Mouse (Mus musculus) CH12.LX (cell line): ENCODE data around the gene 1700037H04Rik.

Source experiments
- CHD1 ChIP-seq: IDR thresholded peaks from 2 replicates; pipeline ENCODE4 v1.6.1; 2012; ENCODE audit warnings: low read depth, low read length, improper control_type of control experiment, inconsistent platforms
- CHD2 ChIP-seq: IDR thresholded peaks from 2 replicates; pipeline ENCODE4 v1.6.1; 2011; ENCODE audit warnings: low read length, improper control_type of control experiment
- CTCF ChIP-seq, 2 experiments: IDR thresholded peaks in 1 of 2; conservative IDR thresholded peaks in 1 of 2; 2 replicates each; pipeline ENCODE4 v1.5.1; 2011 to 2012; ENCODE audit warnings: low read depth in 2 of 2, low read length in 2 of 2, improper control_type of control experiment in 1 of 2, inconsistent platforms in 1 of 2, mild to moderate bottlenecking in 1 of 2, moderate library complexity in 1 of 2
- MAFK ChIP-seq: IDR thresholded peaks from 2 replicates; pipeline ENCODE4 v1.6.1; 2011; ENCODE audit warnings: low read length, improper control_type of control experiment; ENCODE audit not compliant: insufficient replicate concordance
- POLR2A ChIP-seq: IDR thresholded peaks from 2 replicates; pipeline ENCODE4 v1.6.1; 2011; ENCODE audit warnings: low read depth, mild to moderate bottlenecking, improper control_type of control experiment, low read length
- TBP ChIP-seq: conservative IDR thresholded peaks from 2 replicates; pipeline ENCODE4 v1.6.1; 2011; ENCODE audit warnings: low read depth, low read length, improper control_type of control experiment
- TCF12 ChIP-seq: IDR thresholded peaks from 2 replicates; pipeline ENCODE4 v1.6.1; 2014; ENCODE audit warnings: low read depth, mild to moderate bottlenecking, inconsistent platforms, low read length, improper control_type of control experiment
- UBTF ChIP-seq: IDR thresholded peaks from 2 replicates; pipeline ENCODE4 v1.6.1; 2012; ENCODE audit warnings: low read depth, mild to moderate bottlenecking, inconsistent platforms, low read length, improper control_type of control experiment, moderate library complexity
- USF1 ChIP-seq: IDR thresholded peaks from 2 replicates; pipeline ENCODE4 v1.6.1; 2014; ENCODE audit warnings: low read depth, mild to moderate bottlenecking, inconsistent platforms, low read length, improper control_type of control experiment
- ZC3H11A ChIP-seq: IDR thresholded peaks from 2 replicates; pipeline ENCODE4 v1.6.1; 2012; ENCODE audit warnings: low read depth, mild to moderate bottlenecking, inconsistent platforms, low read length, improper control_type of control experiment
- ZKSCAN1 ChIP-seq: IDR thresholded peaks from 2 replicates; pipeline ENCODE4 v1.6.1; 2012; ENCODE audit warnings: low read depth, inconsistent platforms, low read length, improper control_type of control experiment, borderline replicate concordance
- ZNF384 ChIP-seq: IDR thresholded peaks from 2 replicates; pipeline ENCODE4 v1.6.1; 2012; ENCODE audit warnings: low read depth, low read length, improper control_type of control experiment, inconsistent platforms

DNA sequence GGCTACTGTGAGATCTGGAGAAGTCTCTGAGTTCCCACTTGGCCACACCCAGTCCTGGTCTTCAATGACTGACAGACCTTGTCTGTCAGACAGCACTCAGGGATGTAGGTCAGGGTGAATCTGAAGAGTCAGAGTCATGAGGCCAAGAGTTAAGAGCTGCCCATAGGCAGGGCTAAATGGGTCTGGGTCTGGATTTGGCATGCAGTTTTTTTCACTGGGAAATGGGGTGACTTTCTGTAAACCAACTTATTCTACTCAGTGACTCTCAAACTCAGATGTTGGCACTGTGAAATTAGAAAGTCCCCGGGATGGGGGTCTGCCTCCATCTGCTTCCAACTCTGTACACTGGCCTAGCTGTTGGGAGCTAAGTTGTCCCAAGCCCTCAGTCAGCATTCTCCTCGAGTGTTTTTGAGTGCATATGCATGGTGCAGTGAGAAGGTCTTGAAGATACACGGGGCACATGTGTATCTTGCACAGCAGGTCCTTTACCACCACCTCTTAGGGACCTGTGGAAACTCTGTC is 31.2 kb downstream of the 1700037H04Rik start:
- TF ChIP-seq CTCF (conservative IDR thresholded peaks at IDR 0.05 in 1 of 2, IDR thresholded peaks at IDR 0.05 in 1 of 2; ENCODE audit: low read depth in 2 of 2, low read length in 2 of 2) (no peak), UBTF (no peak), POLR2A (no peak), TCF12 (no peak), TBP (no peak), ZKSCAN1 (no peak), MAFK (no peak), CHD1 (no peak), ZC3H11A (no peak), USF1 (no peak), ZNF384 (no peak), CHD2 (no peak)
